Mouse (Mus musculus): ENCODE results near the gene Neu3. TPM values are rescaled to one million over a fixed set of nuclear protein-coding genes. Genes with fewer than 3 reads are reported as not detected.

Neu3 gene
- polyA plus RNA-seq (2015; fragmentation: Nextera tagmentation; extraction: Ambion mirVana) = 4.7 and 5.2 TPM in 2 replicates

DNA sequence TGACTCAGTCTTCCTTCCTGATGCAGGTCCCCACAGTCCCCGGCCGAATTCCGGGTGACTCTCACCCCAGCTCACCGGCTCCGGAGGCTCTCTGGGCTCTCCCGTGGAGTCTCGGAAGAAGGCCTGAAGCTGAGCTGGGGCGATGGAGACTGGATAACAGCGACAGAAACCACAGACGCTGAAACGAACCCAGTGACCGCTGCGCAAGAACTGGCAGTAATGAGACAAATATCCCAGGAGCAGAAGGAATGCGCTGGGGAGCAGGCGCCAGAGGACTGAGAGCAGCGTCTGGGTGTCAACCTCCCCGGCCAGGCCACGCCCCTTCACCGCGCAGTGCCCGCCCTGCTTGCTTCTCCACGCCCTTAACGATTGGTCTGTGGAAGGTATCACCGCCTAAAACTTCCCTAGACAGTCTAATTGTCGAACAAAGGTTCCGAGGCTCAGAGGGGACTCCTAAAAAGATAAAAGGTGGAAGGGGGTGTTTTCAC is at the start of gene Neu3:
Neu3 (minus strand) TSS at position 335 of the 488 bp plus-strand sequence.
- Histone ChIP-seq H3K27ac (ENCODE audit: low read length) (peak within 1 kb of the TSS; percentile 93), H3K4me1 (ENCODE audit: control insufficient read depth, insufficient read depth, low read length) (peaks cover 16% of the 10 kb centered on the region), H3K27me3 (ENCODE audit: control insufficient read depth, insufficient read depth, low read length) (no peaks in the 10 kb centered on the region), H3K4me2 (ENCODE audit: low read depth, low read length) (peak within 1 kb of the TSS; percentile 72), H3K4me3 (ENCODE audit: low read length) (peak within 1 kb of the TSS; percentile 69), H3K36me3 (ENCODE audit: control insufficient read depth, insufficient read depth) (no peaks in the 10 kb centered on the region), H3K9me3 (replicated peaks; ENCODE audit: control insufficient read depth, low read length) (no peaks in the 10 kb centered on the region), H3K9ac (ENCODE audit: low read length) (peak within 1 kb of the TSS; percentile 83)
- under 1% methylated on average over 26 of the region's 26 CpGs for WGBS
- peak; percentile 98 for ATAC-seq (replicated peaks; ENCODE audit: extremely low read depth, insufficient read depth, low FRiP score)

DNA sequence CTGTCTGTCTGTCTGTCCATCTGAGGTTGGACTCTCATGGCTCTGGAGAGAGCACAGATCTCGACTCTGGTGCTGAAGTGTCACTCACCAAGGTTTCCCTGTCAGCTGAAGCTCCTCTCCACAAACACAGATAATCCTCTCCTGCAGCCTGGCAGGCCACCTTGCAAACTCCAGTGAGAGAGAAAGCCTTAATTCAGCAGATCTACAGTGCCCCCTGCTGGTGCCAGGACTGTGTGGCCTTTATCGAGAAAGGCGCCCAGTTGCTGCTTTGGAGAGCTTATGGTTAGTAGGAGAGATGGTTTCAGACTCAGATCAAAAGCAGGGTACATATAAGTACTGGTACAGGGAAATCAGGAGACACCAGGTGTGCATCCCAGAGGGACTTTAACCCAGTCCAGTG is 48.1 kb upstream of the Neu3 start:
- no peak overlapping the region for H3K27ac ChIP-seq (ENCODE audit: low read length)
- no peak overlapping the region for H3K4me2 ChIP-seq (ENCODE audit: low read depth, low read length)
- H3K4me1 ChIP-seq (ENCODE audit: control insufficient read depth, insufficient read depth, low read length) = peaks cover 5% of the 10 kb centered on the region
- H3K36me3 ChIP-seq (ENCODE audit: control insufficient read depth, insufficient read depth) = no peaks in the 10 kb centered on the region
- no peak overlapping the region for H3K9ac ChIP-seq (ENCODE audit: low read length)
- peak; percentile 58 for ATAC-seq (replicated peaks; ENCODE audit: extremely low read depth, insufficient read depth, low FRiP score)
- 0% methylated on average over 3 of the region's 3 CpGs for WGBS
- no peaks in the 10 kb centered on the region for H3K9me3 ChIP-seq (replicated peaks; ENCODE audit: control insufficient read depth, low read length)
- H3K27me3 ChIP-seq (ENCODE audit: control insufficient read depth, insufficient read depth, low read length) = peaks cover 2% of the 10 kb centered on the region; the same call in 1 of the 2 replicates
- H3K4me3 ChIP-seq (ENCODE audit: low read length) = no peak overlapping the region

DNA sequence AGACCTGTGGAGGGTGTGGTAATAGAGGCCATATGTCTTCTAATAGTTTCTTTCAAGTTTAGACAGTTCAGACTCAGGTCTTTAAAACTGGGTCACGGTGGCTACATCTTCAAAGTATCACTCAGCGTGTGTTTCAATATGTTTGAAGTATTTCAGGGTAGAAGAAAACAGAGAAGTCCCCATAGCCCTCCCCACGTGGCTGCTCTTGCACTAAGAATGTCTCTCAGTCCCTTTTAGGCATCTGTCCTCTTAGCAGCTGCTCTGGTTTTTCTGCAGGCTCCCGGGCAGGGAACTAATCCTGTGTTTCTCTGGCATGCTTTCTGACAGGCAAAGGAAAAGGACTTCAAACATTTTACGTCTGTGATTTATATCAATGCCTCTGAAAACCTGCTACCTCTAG is 47.7 kb upstream of the Neu3 start:
- peaks cover 2% of the 10 kb centered on the region; the same call in 1 of the 2 replicates for H3K27me3 ChIP-seq (ENCODE audit: control insufficient read depth, insufficient read depth, low read length)
- peaks cover 5% of the 10 kb centered on the region for H3K4me1 ChIP-seq (ENCODE audit: control insufficient read depth, insufficient read depth, low read length)
- no peak overlapping the region for H3K27ac ChIP-seq (ENCODE audit: low read length)
- H3K4me2 ChIP-seq (ENCODE audit: low read depth, low read length) = no peak overlapping the region
- no peaks in the 10 kb centered on the region for H3K9me3 ChIP-seq (replicated peaks; ENCODE audit: control insufficient read depth, low read length)
- H3K36me3 ChIP-seq (ENCODE audit: control insufficient read depth, insufficient read depth) = no peaks in the 10 kb centered on the region
- no peak for ATAC-seq (replicated peaks; ENCODE audit: extremely low read depth, insufficient read depth, low FRiP score)
- H3K9ac ChIP-seq (ENCODE audit: low read length) = no peak overlapping the region
- 32% methylated on average over 5 of the region's 5 CpGs for WGBS
- H3K4me3 ChIP-seq (ENCODE audit: low read length) = no peak overlapping the region

GRCm38 (mm10) chr7:99873965-99874364 is 45.7 kb upstream of the Neu3 start:
- 0 out of 2 replicates have a peak overlapping the region, but pooled peaks have one; percentile 12 for H3K9ac ChIP-seq (ENCODE audit: low read length)
- no peaks in the 10 kb centered on the region for H3K36me3 ChIP-seq (ENCODE audit: control insufficient read depth, insufficient read depth)
- 37% methylated on average over 6 of the region's 6 CpGs for WGBS
- no peak overlapping the region for H3K4me2 ChIP-seq (ENCODE audit: low read depth, low read length)
- H3K27ac ChIP-seq (ENCODE audit: low read length) = no peak overlapping the region
- H3K4me1 ChIP-seq (ENCODE audit: control insufficient read depth, insufficient read depth, low read length) = peaks cover 5% of the 10 kb centered on the region
- no peak for ATAC-seq (replicated peaks; ENCODE audit: extremely low read depth, insufficient read depth, low FRiP score)
- no peaks in the 10 kb centered on the region for H3K9me3 ChIP-seq (replicated peaks; ENCODE audit: control insufficient read depth, low read length)
- H3K4me3 ChIP-seq (ENCODE audit: low read length) = no peak overlapping the region
- H3K27me3 ChIP-seq (ENCODE audit: control insufficient read depth, insufficient read depth, low read length) = peaks cover 2% of the 10 kb centered on the region; the same call in 1 of the 2 replicates

- WGBS = 65% methylated on average over 4 of the region's 4 CpGs
- H3K27ac ChIP-seq (ENCODE audit: low read length) = no peak overlapping the region
- H3K9me3 ChIP-seq (replicated peaks; ENCODE audit: control insufficient read depth, low read length) = no peaks in the 10 kb centered on the region
- no peak overlapping the region for H3K4me3 ChIP-seq (ENCODE audit: low read length)
- no peak for ATAC-seq (replicated peaks; ENCODE audit: extremely low read depth, insufficient read depth, low FRiP score)
- H3K4me1 ChIP-seq (ENCODE audit: control insufficient read depth, insufficient read depth, low read length) = peaks cover 15% of the 10 kb centered on the region
- H3K36me3 ChIP-seq (ENCODE audit: control insufficient read depth, insufficient read depth) = no peaks in the 10 kb centered on the region
- no peak overlapping the region for H3K9ac ChIP-seq (ENCODE audit: low read length)
- no peak overlapping the region for H3K4me2 ChIP-seq (ENCODE audit: low read depth, low read length)
- H3K27me3 ChIP-seq (ENCODE audit: control insufficient read depth, insufficient read depth, low read length) = no peaks in the 10 kb centered on the region
These were observed 41.1 kb upstream of the Neu3 start for GRCm38 (mm10) chr7:99869296-99869695.

GRCm38 (mm10) chr7:99865219-99865618 is 37.0 kb upstream of the Neu3 start:
- no peaks in the 10 kb centered on the region for H3K9me3 ChIP-seq (replicated peaks; ENCODE audit: control insufficient read depth, low read length)
- peaks cover 11% of the 10 kb centered on the region for H3K4me1 ChIP-seq (ENCODE audit: control insufficient read depth, insufficient read depth, low read length)
- no peaks in the 10 kb centered on the region for H3K36me3 ChIP-seq (ENCODE audit: control insufficient read depth, insufficient read depth)
- WGBS = 26% methylated on average over 3 of the region's 3 CpGs
- H3K4me2 ChIP-seq (ENCODE audit: low read depth, low read length) = no peak overlapping the region
- H3K4me3 ChIP-seq (ENCODE audit: low read length) = no peak overlapping the region
- H3K9ac ChIP-seq (ENCODE audit: low read length) = no peak overlapping the region
- peak; percentile 71; the same call in 1 of the 2 replicates for ATAC-seq (replicated peaks; ENCODE audit: extremely low read depth, insufficient read depth, low FRiP score)
- H3K27me3 ChIP-seq (ENCODE audit: control insufficient read depth, insufficient read depth, low read length) = no peaks in the 10 kb centered on the region
- H3K27ac ChIP-seq (ENCODE audit: low read length) = peak overlapping the region; percentile 60

- no peak overlapping the region for H3K9ac ChIP-seq (ENCODE audit: low read length)
- 67% methylated on average over 11 of the region's 11 CpGs for WGBS
- no peak overlapping the region for H3K4me2 ChIP-seq (ENCODE audit: low read depth, low read length)
- ATAC-seq (replicated peaks; ENCODE audit: extremely low read depth, insufficient read depth, low FRiP score) = no peak
- H3K4me1 ChIP-seq (ENCODE audit: control insufficient read depth, insufficient read depth, low read length) = peaks cover 11% of the 10 kb centered on the region
- H3K4me3 ChIP-seq (ENCODE audit: low read length) = no peak overlapping the region
- H3K36me3 ChIP-seq (ENCODE audit: control insufficient read depth, insufficient read depth) = no peaks in the 10 kb centered on the region
- H3K27me3 ChIP-seq (ENCODE audit: control insufficient read depth, insufficient read depth, low read length) = no peaks in the 10 kb centered on the region
- no peak overlapping the region for H3K27ac ChIP-seq (ENCODE audit: low read length)
- no peaks in the 10 kb centered on the region for H3K9me3 ChIP-seq (replicated peaks; ENCODE audit: control insufficient read depth, low read length)
These were observed 36.2 kb upstream of the Neu3 start for GRCm38 (mm10) chr7:99864241-99865028.

- no peak within 1 kb of the TSS for H3K4me2 ChIP-seq (ENCODE audit: low read depth, low read length)
- no peak for ATAC-seq (replicated peaks; ENCODE audit: extremely low read depth, insufficient read depth, low FRiP score)
- no peaks in the 10 kb centered on the region for H3K36me3 ChIP-seq (ENCODE audit: control insufficient read depth, insufficient read depth)
- H3K27ac ChIP-seq (ENCODE audit: low read length) = no peak within 1 kb of the TSS
- H3K4me1 ChIP-seq (ENCODE audit: control insufficient read depth, insufficient read depth, low read length) = peaks cover 14% of the 10 kb centered on the region
- H3K9ac ChIP-seq (ENCODE audit: low read length) = no peak within 1 kb of the TSS
- WGBS = 37% methylated on average over 7 of the region's 7 CpGs
- H3K9me3 ChIP-seq (replicated peaks; ENCODE audit: control insufficient read depth, low read length) = no peaks in the 10 kb centered on the region
- H3K4me3 ChIP-seq (ENCODE audit: low read length) = no peak within 1 kb of the TSS
- H3K27me3 ChIP-seq (ENCODE audit: control insufficient read depth, insufficient read depth, low read length) = no peaks in the 10 kb centered on the region
These were observed 35.1 kb upstream of the Neu3 start, which contains the start of gene Spcs2 for GRCm38 (mm10) chr7:99863362-99863761. Gene Spcs2, minus strand, starts transcription at chr7:99863462.
